Mouse (Mus musculus) erythroblast, embryonic 14.5 days (primary cell): ENCODE measurements around the gene Atxn7l3.

Source experiments
- GATA1 ChIP-seq: IDR thresholded peaks from 2 replicates; pipeline ENCODE4 v1.6.1; 2012; ENCODE audit warnings: low read length, inconsistent platforms, mixed read lengths
- TAL1 ChIP-seq: IDR thresholded peaks from 3 replicates; pipeline ENCODE4 v1.6.1; 2012; ENCODE audit warnings: low read length, inconsistent platforms, mixed read lengths

- TF ChIP-seq GATA1 (no peak), TAL1 (no peak)
Observed at GRCm38 (mm10) chr11:102338561-102338960, 42.1 kb upstream of the Atxn7l3 start.
